Mouse (Mus musculus): ENCODE results near the gene D16Ertd472e.

DNA sequence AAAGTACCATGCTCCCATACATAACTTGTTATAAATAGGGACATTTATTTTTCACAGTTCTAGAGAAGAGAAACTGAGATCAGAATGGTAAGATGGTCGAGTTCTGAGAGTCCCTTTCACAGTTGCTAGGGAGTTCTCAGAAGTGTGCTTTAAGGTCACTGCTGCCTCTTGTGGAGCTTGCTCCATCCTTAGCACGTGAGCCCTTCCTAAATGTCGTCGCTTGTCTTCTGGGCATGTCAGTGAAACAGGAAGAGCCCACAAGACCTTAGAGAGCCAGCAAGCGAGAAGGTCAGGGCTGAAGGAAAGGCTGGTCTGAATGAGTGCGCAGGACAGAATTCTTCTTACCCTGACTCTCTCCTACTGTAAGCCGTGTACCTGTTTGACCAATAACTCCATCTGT is 57.8 kb downstream of the D16Ertd472e start:
- no peak for TF ChIP-seq CTCF (IDR thresholded peaks at IDR 0.05; ENCODE audit: low read depth)
- no peak for TF ChIP-seq EP300 (IDR thresholded peaks at IDR 0.05; ENCODE audit: low read depth)
